Mouse (Mus musculus): ENCODE results near the gene Mlycd.

Mlycd gene

DNA sequence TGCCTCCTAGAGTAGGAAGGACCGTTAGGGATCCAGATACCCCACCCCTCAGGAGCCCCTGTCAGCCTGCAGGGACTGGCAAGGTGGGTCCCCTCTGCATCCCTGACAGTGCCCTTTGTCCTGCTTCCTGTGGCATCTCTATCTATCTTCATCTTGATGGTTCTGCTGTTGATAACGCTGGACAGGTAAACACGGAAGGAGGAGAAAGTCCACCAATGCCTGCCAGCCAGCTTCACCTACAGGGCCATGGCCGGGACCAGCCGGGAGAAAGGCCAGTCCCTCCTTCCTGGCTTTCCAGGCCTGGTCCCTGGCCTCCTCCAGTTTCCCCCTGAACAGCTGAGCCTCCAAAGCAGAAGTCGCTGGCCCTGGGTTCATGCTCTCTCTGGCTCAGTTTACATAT, 39.9 kb downstream of the Mlycd start:
- DNase-seq = no peak

DNA sequence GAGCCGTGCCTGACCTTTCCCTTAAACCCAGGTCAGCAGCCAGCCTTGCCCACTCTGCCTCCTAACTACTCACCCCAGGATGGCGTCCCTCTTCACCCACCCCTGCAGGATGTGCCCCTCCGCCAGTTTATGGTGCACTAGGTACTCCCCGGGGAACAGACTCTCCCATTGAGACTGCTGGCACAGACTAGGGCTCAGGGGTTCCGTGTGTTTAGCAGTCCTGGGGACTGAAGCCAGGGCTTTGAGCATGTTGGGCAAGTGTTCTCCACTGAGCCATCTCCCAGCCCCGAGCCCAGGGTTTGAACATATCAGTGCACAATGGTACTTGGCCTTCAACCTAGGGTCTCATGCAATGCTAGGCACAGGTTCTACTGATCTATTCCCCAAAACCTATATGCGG, 40.8 kb downstream of the Mlycd start:
- no peak for DNase-seq

DNA sequence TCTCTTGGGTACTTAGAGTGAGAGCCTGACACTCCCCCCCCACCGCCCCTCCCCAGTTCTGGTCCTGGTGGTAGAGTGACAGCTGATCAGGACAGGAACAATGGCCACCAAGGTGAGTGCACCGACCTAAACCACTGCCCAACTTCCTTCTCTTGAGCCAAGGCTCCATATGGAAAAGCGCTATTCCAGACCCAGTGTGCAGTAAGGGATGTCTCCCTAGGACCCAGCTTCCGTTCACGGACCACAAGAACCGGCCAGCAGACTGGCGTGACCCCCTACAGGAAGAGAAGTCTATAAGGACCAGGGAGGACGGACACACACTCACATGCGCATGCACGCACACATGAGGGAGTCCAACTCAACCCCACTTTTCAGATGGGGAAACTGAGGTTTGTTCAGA, 41.7 kb downstream of the Mlycd start:
- DNase-seq = no peak

DNA sequence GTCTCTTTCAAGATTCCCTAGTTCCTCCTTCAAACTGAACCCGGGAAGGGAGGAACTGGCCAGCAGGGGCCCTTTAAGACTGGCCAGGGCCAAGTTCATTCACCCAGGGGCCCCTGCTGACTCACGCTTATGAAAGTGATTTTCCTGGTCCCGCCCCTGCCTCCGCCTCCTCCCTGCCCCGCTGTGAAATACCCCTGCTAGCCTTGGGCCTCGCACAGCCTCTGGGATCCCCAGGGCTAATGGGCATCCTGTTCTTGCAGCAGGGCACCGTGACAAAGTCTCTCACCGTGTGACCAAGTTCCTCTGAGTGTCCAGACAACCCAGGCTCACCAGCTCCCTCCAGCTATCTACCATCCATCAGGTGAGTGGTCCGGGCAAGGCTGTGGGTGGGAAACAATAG, 42.3 kb downstream of the Mlycd start:
- no peak for DNase-seq

DNA sequence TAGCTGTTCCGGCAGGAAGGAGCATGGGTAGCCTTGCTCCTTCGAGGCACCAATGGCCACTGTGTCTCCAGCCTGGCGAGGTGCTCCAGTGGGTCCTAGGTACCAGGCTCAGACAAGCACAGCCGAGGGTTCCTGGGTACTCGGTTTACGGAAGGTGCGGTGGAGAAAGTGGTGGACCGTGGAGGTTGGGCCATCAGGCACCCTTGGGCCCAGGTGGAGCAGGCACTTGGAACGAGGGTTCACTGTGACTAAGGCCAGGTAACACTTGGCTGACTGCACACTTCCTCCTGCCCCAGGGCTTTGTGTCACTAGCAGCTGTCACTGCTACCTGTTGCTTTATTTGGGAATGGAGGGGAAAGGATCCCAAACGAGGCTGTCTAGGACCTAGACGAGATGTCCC, 42.8 kb downstream of the Mlycd start:
- no peak for DNase-seq

DNA sequence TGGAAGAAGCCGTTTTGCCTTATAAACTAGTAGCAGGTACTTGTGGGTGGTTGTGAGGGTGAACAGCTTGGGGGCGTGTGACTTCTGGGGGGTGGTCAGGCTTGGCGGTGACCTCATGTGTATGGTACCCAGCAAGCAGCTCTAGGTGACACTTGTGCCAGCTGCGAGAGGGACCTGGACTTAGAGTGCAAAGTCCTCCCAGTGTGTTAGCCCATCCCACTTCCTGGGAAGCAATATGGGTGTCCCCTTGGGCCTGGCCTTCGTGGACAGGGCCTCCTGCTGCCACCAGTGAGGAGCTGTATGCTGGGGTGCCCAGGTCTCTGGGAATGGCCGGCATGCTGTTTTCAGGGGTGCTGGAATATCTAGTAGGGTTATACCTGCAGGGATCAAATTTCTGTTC, 44.2 kb downstream of the Mlycd start:
- DNase-seq = no peak

DNA sequence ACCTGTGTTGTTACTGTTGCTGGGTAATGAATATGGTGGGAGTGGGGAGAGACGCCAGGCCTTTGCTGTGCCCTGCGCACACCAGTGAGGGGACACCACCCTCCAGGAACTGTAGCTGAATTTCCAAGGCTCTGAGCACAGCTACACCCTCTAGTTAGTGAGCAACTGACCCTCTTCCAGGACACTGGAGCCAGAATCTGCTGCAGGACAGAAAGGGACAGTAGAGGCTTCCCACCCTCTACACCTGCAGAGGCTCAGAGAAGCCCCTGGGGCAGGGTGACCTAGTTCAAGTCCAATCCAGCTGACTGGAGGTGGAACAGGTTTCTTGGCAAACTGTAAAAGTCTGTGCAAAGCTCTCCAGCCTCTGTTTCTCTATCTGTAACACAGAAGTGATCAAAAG, 44.7 kb downstream of the Mlycd start:
- DNase-seq = no peak

DNA sequence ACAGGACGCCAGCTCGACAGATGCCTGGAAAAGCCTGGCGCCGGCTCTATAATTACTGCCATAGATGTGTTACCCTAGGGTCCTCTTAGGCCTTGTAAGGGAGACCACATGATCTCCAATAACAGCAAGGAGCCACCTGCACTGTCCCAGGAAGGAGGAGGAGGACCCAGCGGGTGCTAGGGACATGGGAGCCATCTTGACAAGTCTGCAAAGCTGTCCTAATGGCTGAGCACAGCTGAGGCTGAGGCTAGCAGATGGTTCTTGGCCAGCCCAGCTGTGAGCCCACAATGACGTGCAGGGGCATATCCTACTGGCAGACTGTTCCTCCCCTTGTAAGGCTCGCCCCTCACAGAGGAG, 45.2 kb downstream of the Mlycd start:
- DNase-seq = no peak

DNA sequence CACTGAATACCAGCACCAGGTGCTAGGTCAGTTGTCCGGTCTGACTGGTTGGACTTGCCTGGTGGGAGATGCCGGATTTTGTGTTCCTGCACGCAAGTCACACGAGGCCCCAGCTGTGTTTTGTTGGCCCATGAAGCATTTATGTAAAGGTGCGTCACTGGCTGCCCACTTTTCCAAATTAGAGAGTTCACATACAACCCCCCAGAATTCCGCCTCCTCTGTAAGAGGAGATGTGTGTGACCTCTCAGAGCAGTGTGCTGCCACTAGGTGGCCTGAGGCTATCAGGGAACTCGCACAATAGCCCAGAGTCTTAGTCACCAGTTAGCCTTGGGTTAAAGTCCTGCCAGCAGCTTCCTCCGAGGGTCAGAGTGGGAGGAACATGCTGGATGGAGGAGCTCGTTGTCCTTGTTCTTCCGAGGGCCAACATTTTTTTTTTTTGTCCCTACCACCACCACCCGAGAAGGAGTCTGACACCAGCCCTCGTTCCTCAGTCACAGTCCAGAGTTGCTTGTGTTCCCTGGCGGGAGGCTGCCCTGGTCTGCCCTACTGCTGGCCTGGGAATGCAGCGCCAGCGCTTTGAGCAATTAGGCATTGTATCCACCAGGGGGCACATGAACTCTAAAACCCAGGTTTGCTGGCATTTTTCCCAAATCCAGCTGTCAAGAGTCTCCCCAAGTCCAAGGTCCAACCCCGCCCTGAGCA, 45.7 kb downstream of the Mlycd start:
- DNase-seq = no peak

DNA sequence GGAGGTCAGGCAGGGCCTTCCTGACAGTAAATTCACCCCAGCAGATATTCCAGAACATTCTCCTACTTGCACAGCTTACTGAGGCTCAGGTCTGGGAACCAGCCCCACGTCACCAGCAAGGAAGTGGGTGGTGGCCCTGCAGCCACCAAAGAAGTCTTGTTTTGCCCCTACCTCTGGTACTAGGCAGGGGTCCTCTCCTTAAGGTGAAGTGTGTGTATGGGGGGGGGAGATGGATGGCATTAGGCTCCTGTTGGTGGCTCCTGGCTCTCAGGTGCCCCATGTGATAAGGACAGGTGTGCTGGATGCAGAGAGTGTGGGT, 46.2 kb downstream of the Mlycd start:
- no peak for DNase-seq

DNA sequence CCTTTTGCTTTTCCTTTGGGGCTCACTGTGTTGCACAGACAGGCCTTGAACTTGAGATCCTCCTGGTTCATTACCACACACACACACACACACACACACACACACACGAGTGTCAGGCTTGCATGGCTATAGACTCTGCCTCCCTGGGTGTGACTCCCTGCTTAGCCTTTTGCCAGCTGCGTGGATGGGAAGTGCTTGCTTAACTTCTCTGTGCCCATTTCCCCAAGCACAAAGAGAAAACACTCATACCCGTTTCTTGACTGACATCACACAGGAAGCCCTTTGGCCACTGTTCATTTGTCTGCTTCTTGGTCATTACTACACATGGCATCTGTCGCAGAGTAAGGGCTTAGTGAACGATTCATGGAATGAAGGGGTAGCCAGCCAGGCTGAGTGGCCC, 47.3 kb downstream of the Mlycd start:
- DNase-seq = no peak

DNA sequence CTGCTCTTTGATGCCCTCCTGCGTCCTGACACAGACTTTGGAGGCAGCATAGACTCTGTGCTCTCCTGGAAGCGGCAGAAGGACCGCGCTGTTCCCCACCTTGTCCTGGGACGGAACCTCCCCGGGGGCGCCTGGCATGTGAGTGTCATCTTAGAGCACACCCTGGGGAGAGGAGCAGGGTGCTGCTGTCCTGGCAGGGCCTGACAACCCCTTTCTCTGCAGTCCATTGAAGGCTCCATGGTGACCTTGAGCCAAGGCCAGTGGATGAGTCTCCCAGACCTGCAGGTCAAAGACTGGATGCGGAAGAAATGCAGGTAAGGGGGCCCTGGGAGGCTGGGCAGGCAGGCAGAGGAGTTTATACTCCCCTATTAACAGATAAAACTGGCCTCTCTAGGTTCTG, 48.3 kb downstream of the Mlycd start:
- no peak for DNase-seq

DNA sequence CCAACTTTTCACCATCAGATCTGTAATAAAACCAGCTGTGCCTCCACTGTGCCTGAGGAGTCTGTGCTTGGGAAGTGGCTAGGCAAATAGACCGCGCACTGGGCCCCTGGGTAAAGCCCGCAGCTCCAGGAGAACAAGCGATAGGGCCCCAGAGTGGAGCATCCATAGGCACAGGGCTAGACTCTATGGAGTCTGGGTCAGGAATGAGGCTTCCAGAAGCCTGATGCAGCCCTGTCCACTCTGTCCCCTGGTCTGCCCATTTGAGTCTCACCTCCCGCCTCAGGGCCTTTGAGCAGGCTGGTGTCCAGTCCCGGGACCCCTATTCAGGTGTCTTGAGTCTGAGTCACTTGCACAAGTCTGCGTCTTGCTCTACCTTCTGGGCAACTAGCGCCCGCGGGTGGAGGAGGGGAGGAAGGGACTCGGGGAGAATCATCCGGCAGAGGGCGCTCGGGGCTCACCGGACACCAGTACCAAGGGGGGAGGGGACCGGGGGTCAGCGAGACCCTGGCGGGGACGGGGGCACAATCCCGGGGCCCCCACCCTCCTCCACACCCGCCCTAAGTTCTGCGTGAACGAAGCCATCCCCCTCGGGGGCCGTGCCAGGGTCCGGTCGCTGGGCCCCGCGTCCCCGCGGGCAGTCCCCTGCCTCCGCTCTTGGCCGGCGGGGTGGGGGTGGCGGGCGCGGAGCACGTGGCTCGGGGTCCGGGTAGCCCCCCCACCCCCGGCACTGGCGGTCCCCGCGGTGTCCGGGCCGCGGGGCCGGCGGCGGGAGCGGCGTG, 51.7 kb downstream of the Mlycd start, which contains the start of gene Necab2:
TSS of gene Necab2 (plus strand) at position 509 of the 779 bp plus-strand sequence.
- DNase-seq = peak; percentile 58

DNA sequence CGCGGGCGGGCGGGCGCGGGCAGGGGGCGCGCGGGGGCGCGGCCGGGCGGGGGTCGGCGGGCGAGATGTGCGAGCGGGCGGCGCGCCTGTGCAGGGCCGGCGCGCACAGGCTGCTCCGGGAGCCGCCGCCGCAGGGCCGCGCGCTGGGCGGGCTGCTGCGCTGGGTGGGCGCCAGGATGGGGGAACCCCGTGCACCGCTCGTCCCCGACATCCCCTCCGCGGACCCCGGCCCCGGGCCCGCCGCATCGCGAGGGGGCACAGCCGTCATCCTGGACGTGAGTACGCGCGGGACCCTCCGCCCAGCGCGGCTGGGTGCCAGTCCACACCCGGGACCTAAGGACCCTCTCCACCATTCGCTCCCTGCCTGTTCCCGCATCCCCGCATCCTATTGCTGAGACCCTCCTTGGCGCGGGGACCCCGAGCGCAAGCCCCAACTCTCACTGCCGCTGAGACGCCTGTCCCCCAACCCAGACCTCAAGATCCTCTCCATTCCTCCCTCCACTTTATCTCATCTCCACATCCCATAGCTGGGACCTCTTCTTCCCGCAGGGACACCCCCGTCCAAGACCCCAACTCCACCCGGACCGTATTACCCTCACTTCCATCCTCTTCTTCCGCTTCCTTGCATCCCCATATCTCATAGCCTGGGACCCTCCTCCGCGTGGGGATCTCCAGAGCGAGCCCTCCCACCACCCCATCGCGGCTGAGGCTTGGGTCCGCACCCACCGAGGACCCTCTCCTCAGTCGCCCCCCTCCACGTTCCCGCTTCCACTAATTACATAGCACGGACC, 52.5 kb downstream of the Mlycd start:
- DNase-seq = no peak

DNA sequence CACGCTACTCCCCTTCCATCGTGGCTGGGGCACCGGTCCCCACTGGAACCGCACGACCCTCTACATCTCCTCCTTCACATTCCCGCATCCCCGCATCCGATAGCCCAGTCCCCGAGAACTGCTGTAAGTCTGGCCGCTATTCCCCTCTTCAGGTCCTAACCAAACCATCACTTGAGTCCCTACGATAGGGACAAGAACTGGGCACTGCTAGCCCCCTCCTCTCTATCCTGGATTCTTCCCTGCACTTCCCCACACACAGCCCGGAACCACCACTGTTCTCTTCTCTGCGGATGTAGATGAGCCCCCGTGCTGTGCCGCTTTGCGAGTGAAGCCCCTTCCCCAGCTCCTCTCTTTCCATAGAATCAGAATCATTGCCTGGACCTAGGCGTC, 53.1 kb downstream of the Mlycd start:
- no peak for DNase-seq

DNA sequence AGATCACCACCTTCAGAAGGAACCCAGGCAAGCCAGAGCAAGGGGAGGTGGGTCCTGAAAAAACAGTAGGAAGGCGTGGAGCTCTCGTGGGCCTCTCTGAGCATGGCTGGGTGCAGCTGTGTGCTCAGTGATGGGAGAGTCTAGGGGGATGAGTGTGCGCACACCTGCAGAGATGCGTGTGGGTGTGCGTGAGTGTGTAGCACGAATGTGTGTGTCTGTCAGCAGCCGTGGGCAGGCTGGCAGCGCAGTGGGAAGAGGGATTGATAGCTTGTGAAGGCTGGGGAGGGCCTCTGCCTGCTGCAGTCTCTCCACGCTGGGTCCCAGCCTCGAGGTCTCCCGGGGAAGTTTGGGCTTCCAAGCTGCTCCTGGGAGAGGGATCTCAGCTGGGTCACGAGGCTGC, 54.9 kb downstream of the Mlycd start:
- DNase-seq = no peak

DNA sequence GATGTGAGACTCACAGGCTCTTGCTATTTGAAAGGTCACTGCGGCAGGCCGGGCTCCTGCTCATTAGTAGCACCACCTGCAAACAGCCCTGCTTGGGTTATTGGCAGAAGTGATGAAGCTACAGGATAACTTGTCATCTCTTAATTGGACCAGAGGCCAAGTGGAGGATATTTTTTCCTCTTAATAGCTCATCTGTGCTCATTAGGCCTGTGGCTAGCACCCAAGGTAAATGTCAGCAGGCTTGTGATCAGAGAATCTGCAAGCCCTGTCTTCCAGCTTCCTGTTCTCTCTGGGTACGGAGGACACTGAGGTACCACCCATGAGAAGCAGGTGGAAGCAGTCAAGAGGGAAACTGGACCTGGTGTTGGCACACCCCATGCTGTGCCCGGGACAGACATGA, 56.5 kb downstream of the Mlycd start:
- DNase-seq = no peak

DNA sequence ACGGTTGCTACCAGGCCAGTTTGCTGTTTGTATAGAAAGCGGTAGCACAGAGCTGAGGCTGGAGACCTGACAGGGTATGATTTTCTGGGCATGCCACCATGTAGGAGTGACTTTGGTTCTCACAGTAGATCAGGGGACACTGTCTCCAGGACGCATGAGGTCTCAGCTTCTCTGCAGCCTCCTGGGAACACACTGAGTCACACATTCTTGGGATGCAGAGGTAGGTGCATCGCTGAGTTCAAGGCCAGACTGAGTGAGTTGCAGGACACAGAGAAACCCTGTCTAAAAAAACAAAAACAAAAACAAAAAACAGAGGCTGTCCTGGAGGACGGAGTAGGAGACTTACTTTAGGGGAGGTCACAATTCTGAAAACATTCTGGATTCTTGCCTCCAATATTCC, 58.2 kb downstream of the Mlycd start:
- no peak for DNase-seq

DNA sequence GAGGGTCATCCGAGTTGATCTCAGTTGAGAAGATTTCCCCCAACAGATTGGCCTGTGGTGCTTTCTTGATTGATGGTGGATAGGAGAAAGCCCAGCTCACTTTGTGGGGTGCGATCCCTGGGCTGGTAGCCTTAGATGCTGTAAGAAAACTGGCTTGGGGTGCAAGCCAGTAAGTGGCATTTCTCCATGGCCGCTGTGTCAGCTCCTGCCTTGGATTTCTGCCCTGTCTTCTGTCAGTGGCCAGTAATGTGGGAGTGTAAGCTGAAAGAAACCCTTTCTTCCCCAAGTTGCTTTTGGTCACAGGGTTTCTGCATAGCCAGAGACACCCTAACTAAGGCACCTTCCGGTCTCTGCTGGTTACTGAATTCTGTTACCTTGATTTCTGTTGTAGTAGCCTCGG, 61.4 kb downstream of the Mlycd start:
- DNase-seq = no peak

DNA sequence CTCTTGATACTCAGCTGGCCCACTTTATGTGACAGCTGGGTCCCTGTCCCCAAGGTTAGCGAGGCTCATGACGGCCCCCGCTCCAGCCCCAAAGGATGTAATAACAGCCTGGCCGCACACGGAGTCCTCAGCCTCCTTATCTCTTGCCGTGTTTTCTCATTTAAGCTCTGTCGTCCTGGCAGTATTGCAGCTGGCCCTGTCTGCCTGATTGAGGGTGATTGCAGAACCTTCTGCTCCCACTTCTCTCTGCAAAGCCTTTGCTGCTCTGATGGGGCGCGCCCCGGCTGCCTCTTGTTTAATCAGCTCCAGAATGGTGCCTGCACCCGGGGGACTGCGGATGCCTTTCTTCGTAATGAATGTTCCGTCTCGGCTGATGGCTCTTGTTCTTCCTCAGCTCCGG, 65.0 kb downstream of the Mlycd start:
- no peak for DNase-seq
